Mouse (Mus musculus) c-Kit-positive CD71-negative TER-119-negative erythroid progenitor cells, embryonic 14.5 days (primary cell): ENCODE data around the gene 1700013G24Rik.

Source experiments
- DNase-seq: peaks from one replicate; pipeline ENCODE4 v3.0.0-alpha.2; 2013; ENCODE audit warnings: low read depth

Gene 1700013G24Rik

GRCm38 (mm10) chr4:137497367-137497766 is 44.3 kb downstream of the 1700013G24Rik start:
- no peak for DNase-seq

GRCm38 (mm10) chr4:137497892-137498722 is 45.0 kb downstream of the 1700013G24Rik start:
- no peak for DNase-seq

- no peak for DNase-seq
Observed at GRCm38 (mm10) chr4:137498882-137499583, 45.9 kb downstream of the 1700013G24Rik start.

GRCm38 (mm10) chr4:137500149-137500548 is 47.1 kb downstream of the 1700013G24Rik start:
- DNase-seq, result no peak

GRCm38 (mm10) chr4:137500953-137501352 is 47.9 kb downstream of the 1700013G24Rik start:
- no peak for DNase-seq

GRCm38 (mm10) chr4:137502183-137502582 is 49.1 kb downstream of the 1700013G24Rik start:
- DNase-seq, result no peak

GRCm38 (mm10) chr4:137502801-137503200 is 49.7 kb downstream of the 1700013G24Rik start:
- DNase-seq, result no peak

GRCm38 (mm10) chr4:137503509-137503971 is 50.5 kb downstream of the 1700013G24Rik start:
- DNase-seq, result no peak
